Mouse (Mus musculus) heart, adult 18-20 months (tissue): ENCODE results near the gene Sptlc2. TPM values are rescaled to one million over a fixed set of nuclear protein-coding genes. Genes with fewer than 3 reads are reported as not detected.
A peak's percentile ranks its signal among the peaks of the same experiment; 100 is the strongest.
"Not testable (repeated sequence)": the region's sequence is repeated elsewhere in the genome, so short reads cannot be mapped to it uniquely, and the experiment has no call there.

Experiments used
- DNase-seq, 2 experiments: peaks; one replicate each; pipeline ENCODE4 v3.0.0; 2021 to 2022; ENCODE audit warnings: mixed read lengths in 1 of 2
- microRNA-seq, 2 experiments: library from miRNA; unstranded; fragments of <30 nt; microRNA quantifications; one replicate each; pipeline ENCODE4 v1.2.0; 2022
- total RNA-seq, 2 experiments: library from RNA; stranded (reverse); gene quantifications; 2 replicates each; pipeline ENCODE4 v1.2.3; 2021

Sptlc2 gene
- total RNA-seq, 2 experiments from 2014 or later: 21.1 to 24.1 TPM

DNA sequence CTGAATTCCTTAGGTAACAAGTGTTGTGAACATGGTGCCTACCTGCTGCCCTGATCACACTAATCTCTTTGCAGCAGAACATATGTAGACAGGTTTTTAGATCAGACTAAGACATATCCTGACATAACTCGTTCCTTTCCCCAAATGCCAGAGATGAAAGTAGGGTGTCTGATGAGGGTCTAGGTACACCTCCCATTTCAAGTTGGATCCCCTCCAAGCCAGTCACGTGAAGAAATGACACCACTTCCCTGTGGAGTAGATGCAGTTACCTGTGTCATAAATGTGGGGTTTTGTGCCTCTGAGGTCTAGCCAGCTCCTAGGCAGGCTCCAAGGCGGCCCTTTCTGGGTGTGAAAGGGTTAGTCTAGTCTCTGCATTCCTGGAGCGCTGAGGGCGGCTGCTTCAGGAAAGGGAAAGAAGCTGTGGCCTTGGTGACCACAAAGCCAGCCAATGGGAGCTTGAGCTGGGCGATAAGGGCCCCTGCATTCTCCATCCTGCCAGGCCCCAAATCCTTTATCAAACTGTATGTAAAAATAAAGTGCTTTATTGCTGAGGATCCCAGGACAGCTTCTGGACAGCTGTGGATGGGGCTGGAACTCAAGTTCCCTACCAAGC is 109.9 kb downstream of the Sptlc2 start:
- no peak for DNase-seq

DNA sequence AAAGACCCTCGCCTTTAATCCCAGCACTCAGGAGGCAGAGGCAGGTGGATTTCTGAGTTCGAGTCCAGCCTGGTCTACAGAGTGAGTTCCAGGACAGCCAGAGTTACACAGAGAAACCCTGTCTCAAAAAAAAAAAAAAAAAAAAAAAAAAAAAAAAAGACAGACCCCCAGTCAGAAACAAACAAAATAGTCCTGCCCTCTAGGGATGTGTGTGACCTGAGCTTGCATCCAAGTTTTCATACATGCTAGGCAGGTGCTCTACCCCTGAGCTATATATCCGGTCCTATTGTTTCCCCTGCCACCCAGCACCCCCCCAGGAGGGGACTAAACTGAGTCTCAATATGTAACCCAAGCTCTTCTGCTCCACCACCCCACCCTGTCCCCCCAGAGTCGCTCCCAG is 110.9 kb downstream of the Sptlc2 start:
- not testable (repeated sequence) for DNase-seq

DNA sequence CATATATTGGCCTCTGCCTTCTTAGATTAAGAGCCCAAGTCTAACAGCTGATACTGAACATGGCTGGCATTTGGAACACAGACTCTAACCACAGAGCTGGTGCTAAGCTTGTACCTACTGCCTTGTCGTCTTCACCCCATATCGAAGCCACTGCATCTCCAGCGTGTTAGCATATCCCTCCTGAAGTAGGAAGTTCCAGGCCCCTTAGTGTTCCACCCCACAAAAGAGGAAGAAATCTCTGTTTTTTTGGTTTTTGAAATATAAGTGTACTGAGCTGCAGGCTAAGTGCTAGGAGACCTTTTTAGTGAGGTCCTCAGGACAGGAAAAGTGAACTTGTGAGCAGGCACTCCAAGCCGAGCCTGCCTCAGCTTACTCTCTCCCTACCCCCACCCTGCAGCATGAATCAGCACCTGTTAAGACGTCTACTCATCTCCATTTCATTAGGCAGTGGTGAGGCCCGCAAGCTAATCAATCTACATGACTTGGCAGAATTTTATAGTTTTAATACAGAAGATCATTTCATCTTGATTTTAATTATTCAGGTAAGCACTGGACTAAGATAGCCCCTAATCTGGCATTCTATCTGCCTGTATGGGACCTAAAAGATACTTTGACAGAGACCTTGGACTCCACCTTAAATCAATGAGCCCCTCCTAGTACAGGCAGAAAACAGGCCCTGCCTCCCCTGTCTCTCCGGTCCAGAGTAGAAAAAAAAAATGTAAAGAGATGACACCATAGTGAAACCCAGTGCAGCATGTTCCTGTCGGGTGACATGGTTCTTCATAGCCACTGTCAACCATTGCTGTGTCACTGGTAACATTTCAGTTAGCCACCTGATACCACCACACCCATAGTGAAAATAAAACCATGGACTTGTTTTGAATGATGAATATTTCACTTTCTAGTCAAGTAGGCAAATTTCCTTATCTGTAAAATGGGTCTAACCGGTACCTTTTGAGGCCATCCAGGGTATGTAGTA is 113.0 kb downstream of the Sptlc2 start:
- no peak for DNase-seq

DNA sequence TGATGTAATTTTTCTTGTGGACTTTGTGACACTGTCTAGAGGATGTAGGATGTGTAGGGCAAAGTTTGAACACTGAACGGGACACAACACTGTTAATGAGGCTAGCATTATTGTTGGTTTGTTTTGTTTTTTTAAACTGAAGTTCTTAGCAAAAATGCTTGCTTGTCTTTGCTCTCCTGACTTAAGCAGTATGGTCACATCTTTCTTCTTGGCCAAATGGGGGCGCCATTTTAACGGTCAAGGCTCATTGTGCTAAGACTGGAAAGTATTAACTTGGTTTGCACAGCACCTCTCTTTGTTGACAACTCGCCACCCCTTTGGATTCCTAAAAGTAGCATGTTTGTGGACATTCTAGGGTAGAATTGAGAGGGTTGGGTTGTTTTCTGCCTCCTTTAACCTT is 120.5 kb downstream of the Sptlc2 start:
- peak; percentile 15 to 22 for DNase-seq

DNA sequence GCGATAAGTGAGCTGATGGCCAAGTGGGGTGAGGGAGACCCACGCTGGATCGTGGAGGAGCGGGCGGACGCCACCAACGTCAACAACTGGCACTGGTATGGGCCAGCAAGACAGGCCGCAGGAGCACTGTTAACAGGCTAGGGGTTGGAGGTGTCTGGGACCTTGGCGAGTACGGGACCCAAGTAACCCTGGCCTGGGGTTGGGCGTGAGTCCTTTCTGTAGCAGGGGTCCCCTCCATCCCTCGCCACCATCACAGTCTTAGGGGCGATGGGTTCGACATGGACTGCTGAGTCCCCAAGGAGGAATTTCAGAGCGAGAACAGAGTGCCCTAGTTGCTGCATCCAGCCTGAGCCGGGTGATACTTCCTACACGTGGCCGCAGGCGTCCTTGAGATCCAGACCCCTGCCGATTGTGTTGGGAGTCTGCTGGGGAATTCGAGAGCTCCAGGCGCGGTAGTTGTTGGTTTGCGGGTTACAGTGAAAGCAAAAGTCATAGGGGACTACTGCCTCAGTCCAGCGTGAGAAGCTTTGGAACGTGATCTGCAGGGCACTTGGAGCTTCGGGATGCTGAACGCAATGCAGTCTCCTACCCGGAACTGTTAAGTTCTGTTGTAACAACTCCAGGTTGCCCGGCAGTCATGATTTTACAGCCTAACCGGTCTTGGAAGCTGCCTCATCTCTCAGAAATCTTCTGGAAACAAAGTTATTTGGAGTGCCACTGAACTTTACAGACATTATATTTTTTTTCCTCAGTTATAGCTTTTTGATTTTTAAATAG is 121.1 kb downstream of the Sptlc2 start:
- no peak for DNase-seq

DNA sequence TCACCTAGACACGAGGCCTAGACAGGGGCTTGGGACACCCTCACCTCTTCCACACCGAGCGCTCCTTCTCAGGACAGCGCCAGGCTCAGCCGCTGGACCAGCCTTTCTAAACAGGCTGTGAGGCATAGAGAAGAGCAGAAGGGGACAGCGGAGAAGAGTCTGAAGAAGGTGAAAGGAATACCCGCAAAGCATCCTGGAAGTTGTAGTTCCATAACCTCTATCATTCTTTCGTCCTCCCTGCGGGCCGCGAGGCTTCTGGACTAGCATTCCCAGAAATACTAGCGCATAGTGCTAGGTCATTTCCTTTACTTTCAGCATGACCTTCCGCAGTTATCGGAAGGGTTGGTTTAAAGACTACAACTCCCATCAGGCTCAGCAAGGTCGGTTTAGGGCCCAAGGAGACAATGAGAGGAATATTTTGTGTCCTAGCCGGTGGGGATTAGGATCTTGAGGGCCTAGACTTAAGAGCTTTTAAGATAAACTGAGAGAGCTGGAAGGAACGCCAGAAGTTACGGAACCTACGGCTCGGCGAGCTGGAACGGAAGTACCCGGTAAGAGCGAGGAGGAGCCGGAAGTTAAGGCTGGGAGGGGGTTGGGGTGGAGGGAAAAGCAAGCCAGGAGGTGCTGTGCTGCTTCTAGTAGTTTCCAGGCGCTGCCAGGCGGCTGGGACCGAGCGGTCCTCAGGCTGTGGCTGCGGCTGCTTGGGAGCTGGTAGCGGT is 121.9 kb downstream of the Sptlc2 start, which contains the start of the genes Vipas39 and Ahsa1:
Gene Vipas39, minus strand, starts transcription at position 149 of the 719 bp plus-strand sequence.
Gene Ahsa1, plus strand, starts transcription at position 372 of the 719 bp plus-strand sequence.
- DNase-seq: peak; percentile 93 to 96

DNA sequence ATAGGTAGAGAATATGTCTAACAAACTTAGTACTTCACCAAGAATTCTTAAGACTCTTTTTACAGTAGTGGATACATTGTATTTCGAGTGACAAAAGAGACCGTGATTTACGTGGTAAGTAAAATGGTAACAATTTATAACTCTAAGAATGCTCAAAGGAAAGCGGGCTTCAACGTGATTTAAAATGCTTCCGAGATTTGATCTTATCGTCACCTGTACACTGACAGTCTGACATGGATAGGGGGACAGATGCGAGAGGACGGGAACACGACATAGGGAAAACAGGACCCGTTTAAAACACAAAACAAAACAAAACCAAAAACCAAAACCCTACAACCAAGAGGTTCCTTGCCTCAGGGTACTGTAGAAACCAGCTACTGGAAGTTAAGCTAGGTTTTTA is 122.7 kb downstream of the Sptlc2 start:
- DNase-seq: no peak

DNA sequence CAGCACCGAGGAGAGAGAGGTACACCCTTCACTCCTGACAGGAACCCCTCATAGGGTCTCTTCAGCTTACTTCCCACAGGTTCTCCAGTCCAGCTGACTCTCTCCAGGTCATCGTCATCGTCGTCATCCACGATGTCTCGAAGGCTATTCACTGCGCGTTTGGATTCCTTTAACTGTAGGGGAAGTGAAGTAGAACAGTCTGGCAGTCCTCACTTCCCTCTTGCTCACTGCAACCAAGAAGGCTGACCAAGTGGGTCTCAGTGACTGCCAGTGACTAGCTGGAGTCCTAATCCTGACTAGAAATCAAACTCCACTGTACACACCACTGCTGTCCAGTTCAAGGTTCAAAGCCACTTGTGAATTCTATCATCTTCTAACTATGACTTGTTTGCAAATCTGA is 127.6 kb downstream of the Sptlc2 start:
- no peak for DNase-seq

DNA sequence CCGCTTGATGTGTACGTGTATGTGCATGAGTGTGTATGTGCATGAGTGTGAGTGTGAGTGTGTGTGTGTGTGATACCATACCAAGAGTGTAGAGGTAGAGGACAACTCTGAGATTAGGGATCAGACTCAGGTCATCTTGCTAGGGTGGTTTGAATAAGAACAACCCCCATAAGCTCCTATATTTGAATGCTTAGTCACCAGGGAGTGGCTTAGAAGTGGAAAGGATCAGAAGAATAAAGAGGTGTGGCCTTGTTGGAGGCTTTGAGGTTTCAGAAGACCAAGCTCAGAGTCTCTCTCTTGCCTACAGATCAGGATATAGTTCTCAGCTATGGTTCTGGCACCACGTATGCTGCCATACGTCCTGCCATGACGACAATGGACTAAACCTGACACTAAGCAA is 131.5 kb downstream of the Sptlc2 start:
- no peak for DNase-seq

Small RNA genes within 50 kb of the gene (microRNA-seq; reads per million reads assigned to microRNA genes)
- gene Gm47293 (0 reads per million in 2 experiments), gene Mir3068 (43.2 to 62.7 reads per million in 2 experiments)

Other genes starting within 250 kb of the Sptlc2 start
- gene Gstz1, start 241.2 kb downstream of the Sptlc2 start, total RNA-seq: 10 to 100 TPM; 47.5 to 50.0 TPM
- gene Pomt2, start 240.4 kb downstream of the Sptlc2 start, total RNA-seq: 1 to 10 TPM; 8.5 to 9.4 TPM
- gene Samd15, start 188.6 kb downstream of the Sptlc2 start, total RNA-seq: under 1 TPM; 0.26 to 0.30 TPM
- 1 to 10 TPM; 6.4 to 6.7 TPM for gene Tmed8, start 187.9 kb downstream of the Sptlc2 start, total RNA-seq
- under 1 TPM; 0.46 to 0.69 TPM for gene Noxred1, start 149.6 kb downstream of the Sptlc2 start, total RNA-seq
- gene Vipas39, start 122.1 kb downstream of the Sptlc2 start, total RNA-seq: 10 to 100 TPM; 22.0 to 24.6 TPM
- 100 to 1,000 TPM; 155 to 174 TPM for gene Ahsa1, start 121.9 kb downstream of the Sptlc2 start, total RNA-seq
- not detected for gene Ism2, start 88.7 kb downstream of the Sptlc2 start, total RNA-seq
- 100 to 1,000 TPM; 148 to 166 TPM for gene Slirp, start 55.5 kb upstream of the Sptlc2 start, total RNA-seq
- 10 to 100 TPM in 1 of 2 experiments, 1 to 10 TPM in 1; 9.8 to 10.6 TPM for gene Alkbh1, start 55.7 kb upstream of the Sptlc2 start, total RNA-seq
- 10 to 100 TPM; 43.2 to 46.5 TPM for gene Snw1, start 83.9 kb upstream of the Sptlc2 start, total RNA-seq
- not detected for gene Gm5788, start 106.4 kb upstream of the Sptlc2 start, total RNA-seq
- not detected for gene Gm8300, start 126.0 kb upstream of the Sptlc2 start, total RNA-seq
- gene Oog1, start 214.3 kb upstream of the Sptlc2 start, total RNA-seq: not detected
- not detected for gene Gm4027, start 230.5 kb upstream of the Sptlc2 start, total RNA-seq